Mouse (Mus musculus) cerebellum, adult 11 months (tissue): Measurements from ENCODE around the gene Creb3.

Source experiments
- DNase-seq: peaks from one replicate; pipeline ENCODE4 v3.0.0; 2022

Creb3 gene

DNA sequence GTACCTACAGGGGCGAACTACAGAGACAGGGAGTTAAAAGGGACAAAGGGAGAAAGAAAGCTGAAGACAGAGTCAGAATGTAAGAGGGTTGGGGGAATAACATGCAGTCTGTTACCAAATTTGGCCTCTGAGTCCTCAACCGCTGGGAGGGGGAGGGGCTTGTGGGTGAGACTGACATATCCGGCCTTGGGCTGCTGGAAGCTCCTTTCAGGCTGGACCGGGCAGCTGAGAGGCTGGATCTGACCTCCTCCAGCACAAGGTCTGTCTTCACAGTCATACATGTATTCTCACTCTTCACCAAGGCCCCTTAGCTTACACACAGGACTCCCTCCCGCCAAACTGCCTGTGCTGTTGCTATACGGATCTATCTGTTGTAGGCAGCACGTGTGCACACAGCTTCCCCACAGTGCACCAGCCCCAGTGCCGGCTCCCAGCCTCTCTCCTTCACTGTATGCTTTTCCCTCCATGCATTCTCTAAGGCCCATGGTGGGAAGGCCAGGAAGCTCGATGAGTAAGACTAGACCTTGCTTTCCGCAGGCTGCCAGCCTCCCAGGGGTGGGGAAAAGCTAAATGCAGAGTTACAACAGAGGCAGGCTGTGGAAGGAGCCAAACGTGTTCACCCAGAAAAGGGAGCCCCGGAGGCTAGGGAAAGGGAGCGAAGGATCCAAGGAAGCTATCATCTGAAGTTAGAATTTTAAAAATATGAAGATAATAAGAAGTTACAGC is 3.3 kb upstream of the Creb3 start:
- no peak for DNase-seq

DNA sequence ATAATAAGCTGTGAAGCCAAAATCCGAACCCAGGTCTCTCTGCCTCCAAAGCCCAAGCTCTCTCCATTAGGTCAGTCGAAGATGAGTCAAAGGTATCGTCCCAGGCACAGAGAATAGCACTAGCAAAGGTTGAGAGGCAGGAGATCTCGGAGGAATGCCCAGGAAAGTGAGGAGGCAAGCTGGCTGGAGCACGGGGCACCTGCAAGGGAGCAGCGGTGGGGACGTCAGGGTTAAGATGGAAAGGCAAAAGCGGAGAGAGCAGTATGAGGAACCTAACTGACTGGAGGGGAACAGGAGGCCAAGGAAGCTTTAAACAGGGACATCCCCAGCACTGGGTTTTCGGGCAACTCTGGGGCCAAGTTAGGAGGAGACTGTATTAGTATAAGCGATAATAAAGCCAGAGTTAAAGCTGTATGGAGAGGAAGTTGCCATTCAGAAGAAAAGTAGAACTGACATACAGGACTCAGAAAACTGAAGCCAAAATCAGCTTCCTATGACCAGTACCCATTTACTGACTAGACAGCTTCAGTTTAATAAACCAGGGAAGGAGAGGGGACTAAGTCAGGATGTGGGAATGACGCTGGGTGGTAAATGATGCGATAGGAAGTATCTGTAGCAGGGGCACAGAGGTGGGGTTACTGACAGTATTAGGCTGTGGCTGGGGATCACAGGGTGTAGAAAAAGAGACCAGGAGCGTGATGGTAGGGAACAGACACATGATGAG is 2.5 kb upstream of the Creb3 start:
- DNase-seq = no peak

DNA sequence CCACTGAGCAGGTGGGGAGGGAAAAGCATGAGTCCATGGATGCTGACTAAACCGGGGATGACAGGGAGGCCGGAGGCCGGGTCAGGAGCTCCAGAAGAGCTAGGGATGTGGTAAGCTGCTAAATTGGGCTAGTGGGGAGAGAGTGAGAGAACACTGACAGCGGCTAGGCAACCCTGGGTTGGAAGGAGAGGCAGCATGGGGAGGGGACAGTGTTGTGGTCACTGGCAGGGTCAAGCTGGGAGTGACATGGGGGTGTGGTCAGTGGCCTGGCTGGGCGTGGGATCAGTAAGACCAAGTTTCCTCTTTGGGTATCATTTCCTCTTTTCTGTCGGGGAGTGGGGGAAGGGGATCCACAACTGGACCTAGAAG is 1.9 kb upstream of the Creb3 start:
- no peak for DNase-seq

DNA sequence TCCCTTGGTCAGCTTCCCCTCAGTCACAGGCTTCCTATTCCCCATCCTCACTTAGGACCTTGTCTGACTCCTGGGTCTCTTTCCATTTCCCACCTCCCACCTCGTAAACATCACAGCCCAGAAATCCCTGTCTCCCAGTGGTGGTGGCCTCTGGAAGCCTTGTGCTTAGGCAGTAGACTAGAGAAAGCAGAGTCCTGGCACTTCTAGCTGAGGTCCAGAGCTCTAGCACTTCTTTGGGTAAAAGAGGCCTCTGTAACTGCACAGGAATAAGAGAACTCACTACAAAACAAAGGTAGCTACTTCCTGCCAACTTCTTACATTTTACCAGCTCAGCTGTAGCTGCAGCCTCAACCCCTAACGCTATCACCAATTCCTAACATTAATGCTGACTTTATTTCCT is 1.2 kb upstream of the Creb3 start:
- DNase-seq = no peak

DNA sequence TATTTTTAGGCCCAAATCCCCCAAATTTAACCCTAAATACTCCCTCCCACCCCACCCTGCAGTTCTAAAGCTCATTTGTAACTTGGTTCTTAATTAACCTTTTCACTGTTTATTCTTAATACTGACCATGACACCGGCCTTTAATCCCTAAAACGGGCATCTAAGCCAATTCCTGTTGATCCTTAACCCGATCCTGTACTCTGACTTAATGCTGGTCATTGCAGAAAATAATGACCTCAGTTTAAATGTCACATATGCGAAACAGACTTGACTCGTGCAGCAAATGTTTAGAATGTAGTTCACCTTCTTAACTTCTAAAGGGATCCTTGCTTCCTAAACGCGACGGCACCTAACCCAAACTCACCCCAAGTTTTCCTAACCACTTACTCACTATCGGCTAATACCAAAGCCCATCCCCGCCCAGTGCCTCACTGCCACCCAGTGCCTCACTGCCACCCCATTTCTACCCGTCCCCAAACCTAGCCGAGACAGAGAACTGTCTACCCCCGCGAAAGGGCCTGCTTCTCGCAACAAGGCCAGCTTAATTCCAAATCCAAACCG is 616 bp upstream of the Creb3 start:
- DNase-seq = no peak

DNA sequence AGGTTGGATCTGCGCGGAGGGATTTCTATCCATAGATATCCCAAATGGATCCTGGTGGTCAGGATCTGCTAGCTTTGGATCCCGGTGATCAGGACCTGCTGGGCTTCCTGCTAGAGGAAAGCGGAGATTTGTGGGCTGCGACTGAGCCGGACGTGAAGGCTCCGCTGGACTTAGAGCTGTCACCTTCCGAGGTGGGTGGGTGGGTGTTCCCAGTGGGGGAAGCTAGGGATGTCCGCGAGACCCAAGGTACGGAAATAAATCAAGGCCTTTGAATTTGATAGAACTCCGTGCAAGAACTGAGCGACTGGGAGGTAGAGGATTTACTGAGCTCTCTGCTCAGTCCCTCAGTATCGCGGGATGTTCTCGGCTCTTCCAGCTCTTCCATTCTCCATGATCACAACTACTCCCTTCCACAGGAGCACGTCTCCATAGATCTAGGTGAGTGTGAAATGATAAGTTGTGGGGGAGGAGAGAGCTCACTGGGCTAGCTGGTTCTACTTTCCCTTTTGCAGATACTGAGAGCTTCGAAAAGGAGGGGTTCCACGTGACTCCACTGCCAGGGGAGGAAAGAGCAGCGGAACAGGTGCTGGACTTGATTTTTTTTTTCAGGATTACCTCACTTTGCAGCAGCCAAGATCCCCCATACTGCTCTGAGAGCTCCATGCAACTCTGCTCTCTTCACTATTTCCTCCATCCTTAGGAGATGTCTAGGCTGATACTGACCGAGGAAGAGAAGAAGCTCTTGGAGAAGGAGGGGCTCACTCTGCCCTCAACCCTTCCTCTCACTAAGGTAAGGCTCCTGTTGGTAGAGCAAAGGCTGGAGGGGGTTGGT is 853 bp downstream of the Creb3 start:
- no peak for DNase-seq

DNA sequence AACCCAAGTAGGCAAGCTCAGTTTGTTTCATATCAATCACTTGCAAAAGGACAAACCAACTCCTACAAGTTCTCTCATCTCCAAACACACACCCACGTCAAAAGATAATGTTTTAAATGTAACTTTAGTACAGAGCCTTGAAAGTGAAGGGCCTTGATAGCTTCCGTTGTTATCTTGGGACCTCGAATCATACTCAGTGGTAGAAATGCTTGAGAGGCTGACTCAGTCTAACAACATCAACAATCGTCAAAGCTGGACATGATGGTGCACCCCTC is 1.4 kb downstream of the Creb3 start:
- DNase-seq = no peak

DNA sequence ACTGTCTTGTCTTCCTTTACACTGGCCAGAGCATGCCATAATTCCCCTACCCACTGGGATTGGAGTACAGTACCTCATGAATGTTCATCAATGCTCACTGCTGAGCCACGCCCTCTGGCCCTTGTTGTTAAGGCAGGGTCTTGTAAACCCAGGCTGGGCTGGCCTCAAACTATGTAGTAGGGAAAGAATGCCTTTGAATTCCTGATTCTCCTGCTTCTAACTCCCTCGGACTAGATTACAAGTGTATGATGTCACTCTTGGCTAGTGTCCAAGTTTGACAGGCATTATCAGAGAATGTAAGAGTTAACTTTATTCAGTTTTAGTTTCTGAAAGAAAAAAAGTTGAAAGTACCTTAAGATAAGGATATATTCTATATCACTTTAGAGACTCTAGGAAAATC is 2.1 kb downstream of the Creb3 start:
- no peak for DNase-seq

DNA sequence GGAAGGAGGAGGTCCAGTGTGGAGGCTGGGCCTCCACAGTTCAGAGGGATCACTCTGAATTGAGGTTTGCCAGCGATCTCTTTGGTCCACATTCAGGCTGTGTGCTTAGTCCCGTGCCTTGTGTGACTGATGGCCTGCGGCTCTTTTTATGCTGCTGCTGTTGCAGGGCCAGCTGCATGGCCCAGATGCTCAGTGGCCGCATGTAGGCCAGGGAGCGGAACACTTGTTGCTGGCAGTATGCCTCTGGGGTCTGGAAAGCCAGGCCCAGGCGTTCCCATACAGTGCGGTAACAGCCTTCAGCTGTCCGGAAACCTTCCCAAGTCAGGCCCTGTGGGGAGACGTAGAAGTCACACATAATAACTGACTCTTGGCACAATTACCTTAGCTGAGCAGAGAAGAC is 5.0 kb downstream of the Creb3 start:
- DNase-seq = no peak

DNA sequence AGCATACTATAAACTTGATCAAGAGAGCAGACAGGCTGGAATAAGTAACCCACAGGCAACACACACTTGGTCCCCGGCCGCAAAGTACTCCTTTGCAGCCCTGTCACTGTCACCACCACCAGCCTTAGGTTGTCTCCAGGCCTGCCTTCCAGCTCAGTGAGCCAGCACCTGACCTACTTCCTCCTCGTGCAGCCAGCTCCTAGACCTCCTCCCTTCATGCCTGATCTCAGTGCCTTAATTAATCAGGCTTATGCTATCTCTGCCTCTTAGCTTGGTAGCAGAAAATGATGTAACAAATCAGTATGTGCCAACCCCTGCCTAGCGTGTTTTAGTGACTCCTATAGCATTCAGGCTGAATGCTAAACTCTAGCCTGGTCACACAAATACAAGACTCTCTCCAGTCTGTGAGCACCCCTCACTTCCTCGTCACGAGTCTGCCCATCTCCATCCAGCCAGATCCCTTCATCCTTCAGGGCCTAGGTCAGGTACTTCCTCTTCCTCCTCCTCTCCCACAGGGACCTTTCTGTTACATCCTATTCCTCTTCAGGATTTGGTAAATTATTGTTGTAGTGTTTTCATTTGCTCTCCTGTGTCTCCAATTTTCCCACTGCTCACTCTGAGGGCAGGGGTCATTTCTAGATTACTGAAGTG is 9.4 kb downstream of the Creb3 start:
- DNase-seq = no peak

DNA sequence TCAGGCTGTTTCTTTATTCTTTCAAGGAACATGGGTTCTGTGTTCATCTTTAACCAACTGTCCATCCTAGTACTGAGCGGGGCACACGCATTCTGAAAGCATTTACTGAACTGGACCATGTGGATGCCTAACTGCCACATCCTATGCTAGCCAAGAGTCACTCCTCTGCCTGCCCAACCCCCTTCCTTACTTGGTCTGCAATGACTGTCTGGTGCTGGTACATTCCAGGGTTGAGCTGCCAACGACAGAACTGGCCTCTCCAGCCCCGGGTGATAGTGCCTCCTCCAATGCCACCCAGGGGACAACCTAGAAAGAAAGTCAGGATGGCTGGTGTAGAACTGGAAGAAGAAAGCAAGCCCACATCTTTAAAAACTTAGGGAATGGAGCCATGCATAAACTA is 11.4 kb downstream of the Creb3 start:
- no peak for DNase-seq

DNA sequence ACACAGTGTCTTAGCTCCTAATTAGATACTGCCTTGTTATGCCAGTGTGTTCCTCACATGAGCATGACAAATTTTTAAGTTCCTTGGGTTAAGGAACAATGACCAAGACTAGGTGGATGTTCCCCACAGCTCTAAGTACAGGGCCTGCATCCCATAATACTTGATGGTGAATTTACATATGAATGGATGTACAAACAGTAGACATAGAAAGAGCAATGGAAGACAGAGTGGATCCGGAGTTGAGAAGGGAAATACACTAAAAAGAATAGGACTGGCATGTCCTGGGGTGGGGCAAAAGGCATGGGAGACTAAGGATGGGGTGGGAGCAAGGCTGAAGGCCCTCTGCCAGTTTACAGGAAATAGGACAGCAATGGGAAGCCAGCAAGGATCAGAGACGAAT is 13.2 kb downstream of the Creb3 start:
- DNase-seq = no peak

DNA sequence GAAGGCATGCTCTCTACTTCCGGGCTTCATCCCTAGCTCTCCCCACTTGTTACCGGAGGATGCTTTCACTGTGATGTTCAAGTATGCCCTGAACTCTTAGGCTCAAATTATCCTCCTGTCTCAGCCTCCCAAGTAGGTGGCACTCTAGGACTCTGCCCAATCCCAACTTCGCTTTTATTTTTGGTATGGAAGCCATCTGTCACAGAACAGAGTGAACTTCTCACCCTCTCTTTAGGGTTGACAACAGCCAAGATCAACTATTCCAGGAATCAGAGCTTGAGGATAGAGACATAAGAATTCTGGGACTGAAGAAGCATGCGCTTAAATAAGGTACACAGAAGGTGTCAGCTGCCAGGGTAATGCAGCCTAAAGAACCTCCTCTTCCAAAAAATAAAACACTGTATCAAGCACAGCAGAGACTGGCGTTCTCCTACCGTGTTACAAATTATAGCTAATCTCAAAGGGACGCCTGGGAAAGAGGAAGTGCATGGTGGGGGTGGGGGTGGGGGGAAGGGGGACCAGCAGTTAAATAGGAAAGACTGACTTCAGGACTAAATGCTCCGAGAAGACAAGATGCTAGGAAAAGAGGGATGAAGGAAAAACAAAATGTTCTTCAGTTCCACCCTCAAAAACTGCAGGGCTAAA is 15.2 kb downstream of the Creb3 start:
- DNase-seq = no peak

DNA sequence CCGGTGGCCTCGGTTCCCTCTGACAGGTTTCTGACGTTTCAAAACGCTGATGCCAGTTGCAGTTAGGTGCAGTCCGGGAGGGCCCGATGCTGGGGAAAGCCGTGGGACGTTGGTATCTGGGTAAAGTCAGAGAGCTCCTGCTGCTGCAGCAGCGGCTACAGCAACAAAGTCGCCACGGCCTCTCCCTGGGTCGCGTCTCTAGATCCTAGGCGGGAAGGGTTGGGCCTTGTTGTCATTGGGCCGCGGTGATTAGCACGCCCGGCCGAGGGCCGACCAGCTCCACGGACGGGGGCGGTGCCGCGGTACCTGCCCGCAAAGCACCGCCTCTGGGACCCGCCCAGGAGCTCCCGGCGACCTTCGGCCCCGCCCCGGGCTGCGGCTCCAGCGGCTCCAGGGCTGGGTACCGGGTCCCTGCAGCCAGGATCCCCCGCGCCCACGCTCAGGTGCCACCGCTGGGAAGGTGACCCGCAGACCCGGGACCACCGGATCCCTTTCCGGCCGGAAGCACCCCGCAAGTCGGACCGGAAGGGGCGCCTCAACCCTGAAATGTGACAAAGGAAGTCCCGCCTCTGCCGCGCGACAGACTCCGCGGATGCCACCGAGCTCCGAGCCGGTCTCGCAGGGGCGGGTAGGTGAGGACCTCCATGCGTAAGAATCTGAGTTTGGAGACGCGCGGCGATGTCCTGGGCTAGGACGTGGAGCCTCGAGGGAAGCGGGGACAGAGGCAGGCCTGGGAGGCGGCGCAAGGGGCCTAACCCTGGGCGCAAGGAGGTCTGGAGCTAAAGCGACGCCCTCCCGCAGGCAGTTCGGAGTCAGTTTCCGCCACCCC is 16.5 kb downstream of the Creb3 start, which contains the start of the genes Rgp1 and Gba2:
Gene Rgp1, plus strand, starts transcription at position 340 of the 829 bp plus-strand sequence.
Gene Gba2, minus strand, starts transcription at position 498 of the 829 bp plus-strand sequence.
- DNase-seq = peak; percentile 82

DNA sequence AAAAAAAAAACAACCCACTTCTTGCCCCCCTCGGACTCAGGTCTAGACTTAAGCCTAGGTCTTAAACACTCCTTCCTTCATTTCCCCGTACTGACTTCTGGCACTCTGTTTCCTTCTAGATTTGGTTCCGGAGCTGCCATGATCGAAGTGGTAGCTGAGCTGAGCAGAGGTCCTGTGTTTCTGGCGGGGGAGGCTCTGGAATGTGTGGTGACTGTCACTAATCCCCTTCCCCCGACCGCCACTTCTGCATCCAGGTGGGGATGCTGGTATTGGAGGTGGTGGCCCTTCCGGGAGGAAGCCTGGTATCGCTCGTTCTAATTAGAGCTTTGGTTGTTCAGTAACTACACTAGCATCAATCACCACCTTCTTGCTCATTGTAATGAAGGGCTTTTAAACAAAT is 17.1 kb downstream of the Creb3 start:
- DNase-seq = no peak

DNA sequence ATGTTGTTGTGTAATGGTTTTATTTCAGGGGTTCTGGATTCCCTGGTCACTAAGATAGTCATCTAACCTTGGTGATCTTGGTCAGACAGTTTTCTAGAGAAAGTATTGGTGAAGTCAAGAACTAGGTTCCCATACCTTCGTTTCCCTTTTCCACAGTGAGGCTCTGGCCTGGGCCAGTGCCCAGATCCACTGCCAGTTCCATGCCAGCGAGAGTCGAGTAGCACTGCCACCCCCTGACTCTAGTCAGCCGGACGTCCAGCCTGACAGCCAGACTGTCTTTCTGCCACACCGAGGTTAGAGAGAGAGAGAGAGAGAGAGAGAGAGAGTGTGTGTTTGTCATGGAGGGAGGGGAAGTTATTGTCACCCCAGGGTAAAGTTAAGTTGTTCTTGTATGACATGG is 17.6 kb downstream of the Creb3 start:
- DNase-seq = no peak

DNA sequence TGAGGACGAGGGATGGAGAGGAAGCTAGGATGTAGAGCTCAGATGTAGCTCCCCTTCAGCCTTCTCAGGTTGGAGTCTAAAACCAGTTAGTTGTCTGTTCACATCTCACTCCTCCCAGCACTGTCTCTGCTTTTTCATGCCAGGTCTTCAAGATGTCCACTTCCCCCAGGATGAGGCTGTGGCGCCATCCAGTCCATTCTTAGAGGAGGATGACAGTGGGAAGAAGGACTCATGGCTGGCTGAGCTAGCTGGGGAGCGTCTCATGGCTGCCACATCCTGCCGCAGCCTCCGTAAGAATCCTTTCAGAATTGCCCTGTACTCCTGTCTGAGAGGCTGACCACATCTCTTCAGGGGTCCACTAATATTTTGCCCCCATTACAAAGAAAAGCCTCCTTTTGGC is 18.6 kb downstream of the Creb3 start:
- DNase-seq = no peak

DNA sequence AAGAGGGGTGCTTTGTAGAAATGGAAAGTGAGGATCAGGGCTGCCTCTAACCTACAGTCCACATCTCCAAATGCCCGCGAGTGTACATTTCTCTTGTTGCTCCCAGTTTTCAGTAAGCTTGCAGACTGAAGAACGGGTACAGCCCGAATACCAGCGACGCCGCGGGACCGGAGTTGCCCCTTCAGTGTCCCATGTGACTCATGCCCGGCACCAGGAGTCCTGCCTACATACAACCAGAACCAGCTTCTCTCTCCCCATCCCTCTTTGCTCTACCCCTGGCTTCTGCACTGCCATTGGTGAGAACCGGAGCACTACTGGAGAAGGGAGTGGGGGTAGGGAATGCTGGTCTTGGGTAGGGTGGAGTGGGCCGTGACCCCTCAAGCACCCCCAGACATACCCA is 19.2 kb downstream of the Creb3 start:
- DNase-seq = no peak

DNA sequence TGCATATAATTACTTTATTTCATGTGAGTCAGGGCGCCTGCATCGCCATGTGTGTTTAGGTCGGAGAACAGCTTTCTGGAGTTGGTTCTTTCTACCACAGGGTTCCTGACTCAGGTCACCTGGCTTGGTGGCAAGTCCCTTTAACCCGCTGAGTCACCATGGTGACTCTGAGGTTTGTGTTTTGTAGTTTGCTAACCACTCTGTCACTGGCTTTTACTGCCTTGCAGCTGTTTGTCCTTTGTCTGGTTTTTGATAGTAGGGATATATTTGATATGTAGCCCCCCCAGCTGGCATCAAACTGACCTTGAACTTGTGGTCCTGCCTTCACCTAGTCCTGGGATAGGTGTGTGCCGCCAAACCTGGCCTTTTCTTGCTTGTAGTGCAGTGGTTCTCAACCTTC is 20.1 kb downstream of the Creb3 start:
- DNase-seq = no peak

DNA sequence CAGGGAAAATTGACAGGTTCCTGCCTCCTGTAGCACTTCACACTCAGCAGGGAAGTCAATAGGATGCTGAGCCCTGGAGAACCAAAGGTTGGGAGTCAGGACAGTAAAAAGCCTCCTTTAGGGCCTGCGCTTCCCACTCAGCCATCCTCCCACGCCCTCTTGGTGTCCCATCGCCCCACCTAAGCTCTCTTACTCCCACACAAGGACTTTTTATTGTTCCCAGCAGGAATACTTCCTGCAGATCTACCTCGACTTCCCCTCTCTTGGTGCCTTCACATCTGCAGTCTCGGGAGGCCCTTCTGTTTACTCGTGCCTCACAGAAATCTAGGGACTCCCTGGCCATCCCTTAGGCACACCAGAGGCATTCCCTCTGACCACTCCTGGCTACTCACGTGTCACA is 21.3 kb downstream of the Creb3 start:
- no peak for DNase-seq
